Mouse (Mus musculus): Measurements from ENCODE around the gene Atg16l1.

The Atg16l1 gene

GRCm38 (mm10) chr1:87755641-87756470, at the start of gene Atg16l1:
Atg16l1 (plus strand) TSS chr1:87755870.
- peak; percentile 58; the same call in 1 of the 2 replicates for TF ChIP-seq GATA4 (IDR thresholded peaks at IDR 0.05; ENCODE audit: insufficient replicate concordance, low read length)

GRCm38 (mm10) chr1:87706361-87706760, 49.3 kb upstream of the Atg16l1 start:
- TF ChIP-seq GATA4 (IDR thresholded peaks at IDR 0.05; ENCODE audit: insufficient replicate concordance, low read length), result no peak

GRCm38 (mm10) chr1:87709020-87709419, 46.6 kb upstream of the Atg16l1 start:
- TF ChIP-seq GATA4 (IDR thresholded peaks at IDR 0.05; ENCODE audit: insufficient replicate concordance, low read length), result no peak

- no peak for TF ChIP-seq GATA4 (IDR thresholded peaks at IDR 0.05; ENCODE audit: insufficient replicate concordance, low read length)
Observed at GRCm38 (mm10) chr1:87709661-87710270, 45.9 kb upstream of the Atg16l1 start.

GRCm38 (mm10) chr1:87711938-87712613, 43.6 kb upstream of the Atg16l1 start:
- TF ChIP-seq GATA4 (IDR thresholded peaks at IDR 0.05; ENCODE audit: insufficient replicate concordance, low read length), result no peak

GRCm38 (mm10) chr1:87712614-87712971, 43.1 kb upstream of the Atg16l1 start:
- TF ChIP-seq GATA4 (IDR thresholded peaks at IDR 0.05; ENCODE audit: insufficient replicate concordance, low read length), result no peak

GRCm38 (mm10) chr1:87721382-87721781, 34.3 kb upstream of the Atg16l1 start:
- no peak for TF ChIP-seq GATA4 (IDR thresholded peaks at IDR 0.05; ENCODE audit: insufficient replicate concordance, low read length)

GRCm38 (mm10) chr1:87722081-87722480, 33.6 kb upstream of the Atg16l1 start:
- TF ChIP-seq GATA4 (IDR thresholded peaks at IDR 0.05; ENCODE audit: insufficient replicate concordance, low read length), result no peak

- TF ChIP-seq GATA4 (IDR thresholded peaks at IDR 0.05; ENCODE audit: insufficient replicate concordance, low read length), result no peak
Observed at GRCm38 (mm10) chr1:87723351-87723750, 32.3 kb upstream of the Atg16l1 start.

- no peak for TF ChIP-seq GATA4 (IDR thresholded peaks at IDR 0.05; ENCODE audit: insufficient replicate concordance, low read length)
Observed at GRCm38 (mm10) chr1:87729070-87729469, 26.6 kb upstream of the Atg16l1 start.

- no peak for TF ChIP-seq GATA4 (IDR thresholded peaks at IDR 0.05; ENCODE audit: insufficient replicate concordance, low read length)
Observed at GRCm38 (mm10) chr1:87729850-87730249, 25.8 kb upstream of the Atg16l1 start.

- TF ChIP-seq GATA4 (IDR thresholded peaks at IDR 0.05; ENCODE audit: insufficient replicate concordance, low read length), result no peak
Observed at GRCm38 (mm10) chr1:87730271-87730670, 25.4 kb upstream of the Atg16l1 start.

GRCm38 (mm10) chr1:87733212-87733611, 22.5 kb upstream of the Atg16l1 start:
- TF ChIP-seq GATA4 (IDR thresholded peaks at IDR 0.05; ENCODE audit: insufficient replicate concordance, low read length), result no peak

GRCm38 (mm10) chr1:87734153-87734552, 21.5 kb upstream of the Atg16l1 start:
- TF ChIP-seq GATA4 (IDR thresholded peaks at IDR 0.05; ENCODE audit: insufficient replicate concordance, low read length), result no peak

GRCm38 (mm10) chr1:87740584-87741290, 14.9 kb upstream of the Atg16l1 start:
- TF ChIP-seq GATA4 (IDR thresholded peaks at IDR 0.05; ENCODE audit: insufficient replicate concordance, low read length), result no peak

Measured in liver, adult (tissue).